Mouse (Mus musculus) megakaryocyte-erythroid progenitor cell, adult 5-6 weeks (primary cell): Measurements from ENCODE around the gene Nid1. TPM values are rescaled to one million over a fixed set of nuclear protein-coding genes. Genes with fewer than 3 reads are reported as not detected.
"Not testable (repeated sequence)": the region's sequence is repeated elsewhere in the genome, so short reads cannot be mapped to it uniquely, and the experiment has no call there.

ENCODE experiments used
- ATAC-seq: replicated peaks from 2 replicates; pipeline ENCODE4 v1.8.0; 2016; ENCODE audit warnings: mild to moderate bottlenecking, inconsistent platforms; ENCODE audit not compliant: severe bottlenecking, poor library complexity, low FRiP score, low TSS enrichment
- total RNA-seq, 2 experiments: library from RNA; stranded (forward) in 1 of 2; stranded (reverse) in 1 of 2; fragments of 200-1000, 215-1000 nt in 1 of 2; fragments of >200 nt in 1 of 2; fragmentation: Nextera tagmentation in 1 of 2; gene quantifications; 2 replicates each; pipeline ENCODE4 v1.2.3; 2014 to 2017

Nid1 gene
- total RNA-seq (2014; fragmentation: Nextera tagmentation) (not detected in 2 replicates), total RNA-seq (2017) (not detected in 2 replicates)

DNA sequence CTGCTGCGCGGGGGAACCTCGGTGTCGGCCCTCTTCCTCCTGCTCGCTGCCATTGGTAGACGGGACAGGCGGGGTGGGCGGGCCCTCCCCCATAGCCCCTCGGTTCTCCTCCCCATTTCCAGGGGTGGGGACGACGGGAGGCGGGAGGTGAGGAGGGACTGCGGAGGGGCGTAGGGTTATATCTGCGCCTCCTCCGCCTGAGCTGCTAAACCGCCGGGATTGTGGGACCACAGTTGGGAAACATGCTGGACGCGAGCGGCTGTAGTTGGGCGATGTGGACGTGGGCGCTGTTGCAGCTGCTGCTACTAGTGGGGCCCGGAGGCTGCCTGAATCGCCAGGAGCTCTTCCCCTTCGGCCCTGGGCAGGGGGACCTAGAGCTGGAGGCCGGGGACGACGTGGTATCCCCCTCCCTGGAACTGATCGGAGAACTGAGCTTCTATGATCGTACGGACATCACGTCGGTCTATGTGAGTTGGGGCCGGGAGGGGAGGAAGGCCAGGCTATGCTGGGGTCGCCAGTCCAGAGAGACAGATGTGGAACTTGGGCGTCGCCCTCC lies at the start of gene Nid1:
Nid1 (plus strand) TSS at position 92 of the 556 bp plus-strand sequence.
- ATAC-seq: 0 out of 2 replicates have a peak, but pooled peaks have one; percentile 3

DNA sequence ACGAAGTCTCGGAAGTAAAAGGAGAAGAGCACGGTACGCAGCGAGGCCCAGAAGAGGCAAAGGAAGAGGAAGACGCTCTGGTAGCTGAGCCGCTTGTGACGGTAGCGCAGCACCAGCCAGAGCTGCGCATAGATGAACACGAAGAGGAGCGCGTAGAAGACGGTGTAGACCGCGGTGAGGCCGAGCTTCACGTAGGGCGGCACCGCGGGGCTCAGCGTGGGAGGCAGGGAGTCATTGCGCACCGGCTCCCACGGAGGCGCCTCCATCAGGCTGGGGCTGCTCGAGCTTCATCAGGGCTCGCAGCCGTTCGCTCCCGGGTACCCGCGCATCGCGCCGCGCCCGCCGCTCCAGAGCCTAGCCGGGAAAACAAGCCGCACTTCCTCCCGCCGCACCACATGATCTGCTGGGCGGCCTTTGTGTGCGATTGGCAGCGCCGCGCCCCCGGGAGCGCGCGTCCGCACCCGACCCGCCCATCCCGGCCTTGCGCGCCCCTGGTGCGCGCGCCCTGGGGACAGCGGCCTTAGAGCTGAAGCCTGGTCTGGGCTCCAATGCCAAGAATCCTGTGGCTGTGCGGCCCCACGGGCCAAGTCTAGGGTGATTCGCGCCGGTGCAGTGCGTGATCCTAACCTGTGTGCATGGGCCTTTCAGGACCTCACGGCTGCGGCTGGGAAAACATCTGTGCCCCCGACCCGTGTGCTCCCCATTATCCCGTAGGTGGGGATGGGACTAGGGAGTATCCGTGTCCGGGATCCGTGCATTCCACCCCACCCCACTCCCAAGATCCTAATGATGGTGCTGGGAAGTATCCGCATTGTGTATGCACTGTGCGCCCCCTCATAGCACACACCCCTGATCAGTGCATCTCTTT lies 43.9 kb upstream of the Nid1 start, which contains the start of gene Gpr137b:
Gpr137b (minus strand) TSS at position 787 of the 868 bp plus-strand sequence.
- peak; percentile 47 for ATAC-seq

DNA sequence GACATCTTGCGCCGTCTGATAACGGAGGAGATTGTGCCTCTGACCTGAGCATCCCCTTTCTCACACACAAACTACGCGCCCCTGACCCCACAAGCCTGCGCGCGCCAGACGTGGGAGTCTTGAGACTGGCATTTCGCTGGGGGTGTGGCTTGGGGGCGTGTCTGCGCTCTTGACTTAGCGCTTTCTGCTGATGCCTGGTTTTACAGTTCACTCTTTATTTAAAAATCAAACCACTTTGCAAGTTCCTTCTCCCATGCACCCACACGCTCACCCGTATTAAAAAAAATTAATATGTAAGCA lies 43.3 kb upstream of the Nid1 start:
- ATAC-seq: peak; percentile 65

DNA sequence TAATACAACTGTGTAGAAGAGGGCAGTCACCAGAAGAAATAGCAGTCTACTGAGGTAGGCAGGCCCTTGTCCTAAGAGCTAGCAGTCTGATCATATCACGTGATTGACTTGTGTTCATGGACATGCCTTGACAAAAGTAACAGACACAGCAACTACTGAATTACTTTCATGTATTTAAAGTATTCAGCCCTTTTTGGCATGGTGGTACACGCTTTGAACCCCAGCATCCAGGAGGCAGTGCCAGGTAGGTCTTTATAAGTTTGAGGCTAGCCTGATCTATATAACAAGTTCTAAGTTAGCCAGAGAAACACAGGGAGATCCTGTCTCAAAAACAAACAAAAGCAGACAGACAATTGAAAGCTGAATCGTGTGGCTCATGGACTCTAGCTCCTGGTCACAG lies 36.5 kb upstream of the Nid1 start:
- ATAC-seq: not testable (repeated sequence)

DNA sequence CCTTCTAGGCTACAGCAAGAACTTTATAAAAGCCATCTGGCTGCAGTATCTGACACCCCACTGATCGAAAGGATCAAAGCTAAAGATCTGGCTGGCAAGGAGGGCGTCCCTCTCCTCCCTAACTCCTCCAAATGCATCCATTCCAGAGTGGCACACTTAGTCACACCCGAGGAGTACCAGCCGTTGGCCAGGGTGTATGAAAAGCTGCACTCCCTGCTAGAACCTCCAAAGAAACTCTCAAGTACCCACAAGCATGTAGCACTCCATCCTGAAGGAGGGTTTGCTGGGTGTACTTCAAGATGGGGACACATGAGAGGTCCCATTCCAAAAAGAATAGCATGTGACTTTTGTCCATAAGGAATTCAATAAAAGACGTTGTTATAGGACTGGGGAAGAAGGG lies 34.5 kb upstream of the Nid1 start:
- ATAC-seq: not testable (repeated sequence)

DNA sequence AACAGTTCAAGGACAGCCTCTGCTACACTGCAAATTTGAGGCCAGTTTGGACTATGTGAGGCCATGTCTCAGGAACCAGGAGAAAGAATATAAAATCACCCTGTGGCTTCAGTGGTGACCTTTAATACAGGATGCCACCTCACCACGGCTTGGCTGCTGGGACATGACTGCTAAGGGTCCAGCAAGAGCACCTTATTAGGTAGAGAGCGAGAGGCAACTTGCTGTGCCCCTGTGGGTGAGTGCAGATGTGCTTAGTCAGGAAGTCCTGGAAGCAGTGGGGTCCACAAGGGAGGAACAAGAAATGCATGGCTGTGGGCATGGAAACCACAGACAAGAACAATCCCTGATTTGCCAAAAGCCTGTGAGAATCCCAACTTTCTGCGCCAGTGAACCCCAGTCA lies 34.0 kb upstream of the Nid1 start:
- not testable (repeated sequence) for ATAC-seq

DNA sequence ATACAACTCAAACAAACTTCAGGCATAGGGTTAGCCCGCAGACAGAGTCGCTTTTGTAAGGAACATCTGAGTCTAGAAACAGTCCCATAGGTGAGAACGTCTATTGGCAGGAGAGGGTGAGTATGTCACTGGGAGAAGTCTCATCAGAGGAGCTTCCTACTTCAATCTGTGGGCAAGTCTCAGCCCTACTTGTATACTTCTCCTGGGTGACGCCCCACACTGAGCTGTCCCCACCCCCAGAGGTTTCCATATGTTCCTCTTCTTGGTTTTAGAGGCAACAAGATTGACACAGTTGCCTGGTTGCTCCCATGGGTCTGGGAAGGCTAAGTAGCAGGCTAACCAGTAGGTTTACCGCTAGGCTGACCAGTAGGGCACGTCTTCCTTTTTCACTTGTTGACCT lies 33.5 kb upstream of the Nid1 start:
- ATAC-seq: not testable (repeated sequence)

DNA sequence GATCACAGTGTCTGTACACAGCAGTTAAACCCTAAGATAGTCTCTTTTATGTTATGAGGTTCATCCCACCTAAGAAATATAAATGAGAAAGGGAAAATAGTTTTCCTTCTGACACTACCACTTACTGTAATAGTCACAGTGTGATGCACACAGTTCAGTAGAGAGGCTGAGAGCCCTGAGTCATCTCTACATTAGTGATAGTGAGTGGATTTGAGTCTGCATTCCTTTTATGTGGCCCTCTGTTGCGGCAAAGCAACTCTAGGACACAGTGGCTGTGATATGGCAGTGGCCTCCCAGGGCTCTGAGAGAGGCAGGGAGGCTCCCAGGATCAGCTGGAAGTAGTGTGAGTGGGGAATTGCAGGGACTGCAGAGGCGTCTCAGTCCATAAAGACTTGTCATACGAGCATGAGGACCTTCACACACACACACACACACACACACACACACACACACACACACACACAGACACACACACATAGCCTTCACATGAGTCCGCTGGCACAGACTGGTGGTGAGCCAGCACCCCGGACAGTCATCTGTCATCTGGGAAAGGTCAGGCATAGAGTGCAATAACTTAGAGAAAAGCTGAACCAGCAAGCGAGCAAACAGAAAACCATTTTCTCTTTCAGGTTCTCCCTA lies 32.7 kb upstream of the Nid1 start:
- not testable (repeated sequence) for ATAC-seq

DNA sequence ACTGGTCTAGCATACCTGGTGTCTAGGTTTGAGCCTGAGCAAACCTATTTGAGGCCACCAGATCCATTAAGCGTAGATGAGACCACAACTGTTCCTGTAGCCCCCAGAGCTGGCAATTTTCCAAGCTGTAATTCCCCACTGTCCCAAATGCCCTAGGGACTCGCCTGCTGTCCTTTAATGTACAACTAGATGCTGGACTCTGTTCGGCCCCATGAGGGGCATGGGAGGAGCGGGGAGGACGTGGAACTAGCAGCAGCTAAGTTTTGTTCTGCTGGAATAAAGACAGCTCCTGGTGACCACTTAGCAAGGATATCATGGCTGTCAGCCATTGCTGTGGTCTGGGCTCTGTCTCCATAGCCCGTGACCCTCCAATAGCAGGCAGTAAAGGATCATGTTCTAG lies 31.8 kb upstream of the Nid1 start:
- ATAC-seq: not testable (repeated sequence)

DNA sequence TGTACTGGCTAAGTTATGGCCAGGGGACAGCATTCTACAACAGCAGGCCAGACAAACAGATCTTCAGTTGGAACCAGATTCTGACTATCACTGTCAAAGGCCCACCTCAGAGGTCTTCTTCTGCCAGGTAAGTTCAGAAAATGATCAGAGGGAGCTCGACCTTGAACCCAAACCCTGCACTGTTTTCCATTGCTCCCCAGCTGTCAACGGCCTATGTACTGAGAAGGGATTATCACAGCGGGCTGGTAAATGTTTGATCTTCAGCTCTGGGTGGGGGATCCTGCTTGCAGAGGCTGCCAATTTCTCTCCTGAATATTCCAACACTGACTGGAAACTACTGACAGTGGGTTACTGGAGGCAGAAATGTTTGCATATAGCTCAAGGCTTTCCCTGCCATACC lies 23.1 kb upstream of the Nid1 start:
- ATAC-seq: no peak

DNA sequence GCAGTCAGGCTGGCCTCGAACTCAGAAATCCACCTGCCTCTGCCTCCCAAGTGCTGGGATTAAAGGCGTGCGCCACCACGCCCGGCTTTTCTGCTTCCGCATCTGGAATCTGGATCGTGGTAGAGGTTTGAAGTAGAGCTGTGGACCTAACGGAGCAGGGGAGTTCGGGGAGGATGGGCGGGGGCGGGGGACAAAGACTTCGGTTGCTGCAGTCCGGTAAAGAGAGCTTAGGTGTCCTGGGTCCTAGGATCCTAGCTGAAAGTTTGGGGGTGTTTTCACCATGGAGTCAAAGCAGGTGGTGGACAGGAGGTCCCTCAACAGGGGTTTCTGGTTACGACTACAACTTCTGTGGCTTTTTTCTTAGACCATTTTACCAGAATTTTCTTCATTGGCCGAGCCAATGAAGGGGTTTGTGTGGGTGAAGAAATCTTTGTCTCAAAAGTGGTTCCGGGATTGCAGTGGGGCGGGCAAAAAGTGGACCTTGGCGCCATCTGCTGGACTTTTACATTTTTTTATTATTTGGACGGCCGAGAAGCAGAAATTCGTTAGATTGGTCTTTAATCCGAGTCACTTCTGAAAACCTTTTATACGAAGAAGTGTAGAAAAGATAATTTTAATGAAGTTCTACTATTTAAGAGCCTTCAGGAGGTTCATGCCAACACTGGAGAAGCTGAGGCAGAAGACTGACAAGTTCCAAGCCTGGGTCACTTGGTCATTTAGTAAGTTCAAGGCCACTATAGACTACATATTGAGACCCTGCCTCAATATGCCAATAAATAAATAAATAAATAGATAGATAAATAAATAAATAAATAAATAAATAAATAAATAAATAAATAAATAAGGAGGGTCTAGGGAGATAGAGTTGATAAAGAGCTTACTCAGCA lies 22.0 kb upstream of the Nid1 start:
- ATAC-seq: peak; percentile 61; the same call in 1 of the 2 replicates

DNA sequence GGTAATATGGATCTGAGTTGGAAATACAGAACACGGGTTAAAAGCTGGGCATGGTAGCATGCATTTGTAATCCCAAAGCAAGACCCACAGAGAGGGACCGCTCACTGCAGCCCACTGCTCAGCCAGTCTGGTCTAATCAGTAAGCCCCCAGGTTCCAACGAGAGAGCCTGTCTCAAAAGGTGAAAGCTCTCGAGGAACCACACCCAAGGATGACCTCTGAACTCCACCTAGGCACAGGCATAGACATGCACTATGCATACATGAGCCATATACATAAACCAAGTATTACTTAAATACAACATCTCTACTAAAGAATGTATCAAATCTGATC lies 21.4 kb upstream of the Nid1 start:
- not testable (repeated sequence) for ATAC-seq

DNA sequence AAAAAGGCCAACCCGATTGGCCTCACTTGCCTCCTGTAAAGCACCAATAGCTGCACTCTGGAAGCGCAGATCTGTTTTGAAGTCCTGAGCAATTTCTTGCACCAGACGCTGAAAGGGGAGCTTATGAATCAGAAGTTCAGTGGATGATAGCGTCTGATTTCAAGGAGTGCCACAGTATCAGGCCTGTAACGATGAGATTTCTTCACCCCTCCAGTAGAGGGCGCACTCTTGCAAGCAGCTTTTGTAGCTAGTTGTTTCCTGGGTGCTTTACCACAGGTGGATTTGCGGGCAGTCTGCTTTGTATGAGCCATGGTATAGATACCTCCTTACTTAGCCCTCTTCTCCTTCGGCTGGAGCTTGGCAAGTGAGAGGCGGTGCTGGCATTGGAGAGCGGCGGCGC lies 18.5 kb upstream of the Nid1 start:
- ATAC-seq: not testable (repeated sequence)

DNA sequence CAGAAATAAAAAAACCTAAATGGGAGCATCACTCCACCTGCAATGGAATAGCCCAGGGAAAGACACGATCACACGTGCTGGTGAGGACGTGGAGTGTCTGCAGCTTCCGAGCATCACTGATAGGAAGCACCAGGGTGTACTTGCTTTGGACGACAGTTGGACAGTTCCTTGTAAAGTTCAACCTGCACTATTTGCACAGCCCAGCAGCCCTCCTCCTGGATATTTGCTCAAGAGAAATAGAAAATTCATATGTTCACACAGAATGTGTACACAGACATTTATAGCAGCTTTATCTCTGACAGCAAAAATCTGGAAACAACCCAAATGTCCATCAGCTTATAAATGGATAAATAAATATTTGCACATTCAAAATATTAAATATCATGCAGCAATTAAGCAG lies 14.1 kb upstream of the Nid1 start:
- ATAC-seq: not testable (repeated sequence)

DNA sequence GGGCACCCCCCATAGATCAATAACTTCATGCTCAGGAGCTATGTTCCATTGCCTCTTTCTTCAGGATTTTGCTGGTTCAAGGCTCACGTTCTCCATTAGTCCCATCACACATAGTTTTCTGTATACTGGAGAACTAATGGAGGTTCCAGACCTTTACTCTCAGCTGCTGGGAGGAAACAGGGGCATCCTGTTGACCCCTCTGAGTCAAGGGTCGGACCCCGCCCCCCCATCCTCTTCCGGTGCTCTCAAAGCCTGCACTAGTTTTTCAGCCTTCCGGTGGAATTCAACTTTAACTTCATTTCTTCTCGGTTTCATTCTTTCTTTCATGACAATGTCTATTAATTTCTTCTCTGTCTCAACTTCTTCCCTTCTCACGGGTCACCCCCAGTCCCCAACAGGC lies 1.2 kb upstream of the Nid1 start:
- ATAC-seq: not testable (repeated sequence)

DNA sequence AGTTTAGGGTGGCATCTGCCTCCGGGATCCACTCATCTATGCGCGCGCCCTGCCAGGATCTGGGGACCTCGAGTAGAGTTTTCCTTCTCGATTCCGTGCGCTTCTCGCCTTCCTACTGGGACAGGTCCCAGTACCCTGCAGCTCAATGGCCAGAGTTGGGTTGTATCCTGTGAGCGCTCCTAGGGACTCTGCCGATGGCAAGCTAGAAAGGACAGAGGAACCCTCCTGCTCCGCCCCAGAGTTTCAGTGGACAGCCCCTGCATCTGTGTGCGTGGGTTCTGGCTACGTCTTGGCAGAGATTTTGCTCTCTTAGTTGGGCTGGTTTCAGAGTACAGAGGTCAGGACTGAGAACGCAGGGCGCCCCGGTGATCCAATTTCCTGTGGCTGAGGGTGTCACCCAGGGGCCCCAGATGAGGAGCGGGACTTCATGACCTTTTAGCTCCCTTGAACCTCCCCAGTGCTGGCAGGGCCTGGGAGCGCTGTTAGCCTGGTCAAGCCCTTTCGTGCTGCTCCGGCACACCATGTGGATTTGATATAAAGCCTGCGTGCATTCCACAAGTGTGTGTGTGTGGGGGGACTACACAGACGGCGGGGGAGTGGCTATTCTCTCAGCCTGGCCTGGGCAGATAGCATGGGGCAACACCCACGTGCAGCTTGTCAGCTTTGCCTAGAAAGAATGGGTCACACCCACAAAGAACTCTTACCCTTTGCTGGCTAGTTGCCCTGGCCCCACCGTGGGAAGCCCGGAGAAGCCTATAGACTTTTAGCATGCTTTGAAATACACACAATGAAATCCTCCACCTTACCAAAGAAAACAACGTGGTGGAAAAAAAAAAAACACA lies 982 bp downstream of the Nid1 start:
- peak; percentile 99 for ATAC-seq

DNA sequence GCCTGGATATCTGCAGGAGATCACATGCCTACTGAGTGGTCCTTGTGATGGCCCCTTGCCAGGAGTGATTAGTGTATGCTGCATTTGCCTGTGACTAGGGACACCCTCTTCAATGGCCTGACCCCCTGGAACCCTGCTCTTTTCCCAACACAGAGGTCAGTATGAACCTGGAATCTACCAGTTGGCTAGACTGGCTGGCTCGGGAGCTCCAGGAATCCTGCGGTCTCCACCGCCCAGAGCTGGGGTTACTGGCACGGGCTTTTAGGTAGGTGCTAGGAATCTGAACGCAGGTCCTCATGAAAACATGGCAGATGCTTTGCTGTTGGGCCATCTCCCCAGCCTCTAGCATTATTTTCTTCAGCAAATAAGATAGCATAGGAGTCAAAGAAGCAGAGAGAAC lies 8.2 kb downstream of the Nid1 start:
- not testable (repeated sequence) for ATAC-seq

DNA sequence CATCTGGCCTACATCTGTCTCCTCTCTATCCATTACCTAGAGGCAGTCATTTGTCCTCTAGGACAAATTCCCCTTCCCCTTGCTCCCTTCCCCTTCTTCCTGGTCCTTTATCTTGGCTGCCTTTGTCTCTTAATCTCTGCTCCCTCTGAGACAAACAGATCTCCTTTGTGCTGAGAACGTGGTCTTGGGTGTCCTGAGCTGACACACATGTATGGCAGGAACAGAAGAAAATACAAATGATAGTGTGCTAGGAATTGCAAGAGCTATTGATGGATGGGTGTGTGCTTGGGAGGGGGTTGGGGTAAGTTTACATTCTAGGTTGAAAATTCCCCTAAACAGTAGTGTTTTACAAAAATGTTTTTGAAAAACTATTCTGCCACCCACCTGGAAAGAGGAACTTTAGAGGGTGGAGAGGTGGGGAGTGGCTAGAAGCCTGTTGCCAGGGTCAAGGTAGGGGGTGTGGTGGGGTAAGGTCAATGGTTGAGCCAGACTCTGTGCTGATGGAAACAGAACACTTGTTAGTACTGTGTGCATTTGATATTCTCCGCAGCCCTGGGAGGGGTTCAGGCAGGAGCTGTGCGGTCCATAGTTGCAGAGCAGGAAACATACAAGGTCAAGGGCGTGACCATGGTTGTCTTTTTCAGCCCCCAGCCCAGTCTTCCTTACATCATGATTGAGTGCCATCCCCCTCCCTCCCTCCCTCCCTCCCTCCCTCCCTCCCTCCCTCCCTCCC lies 9.5 kb downstream of the Nid1 start:
- ATAC-seq: not testable (repeated sequence)
